25 mouse cellular contexts compared by ENCODE assay signal in the genomic region with DNA sequence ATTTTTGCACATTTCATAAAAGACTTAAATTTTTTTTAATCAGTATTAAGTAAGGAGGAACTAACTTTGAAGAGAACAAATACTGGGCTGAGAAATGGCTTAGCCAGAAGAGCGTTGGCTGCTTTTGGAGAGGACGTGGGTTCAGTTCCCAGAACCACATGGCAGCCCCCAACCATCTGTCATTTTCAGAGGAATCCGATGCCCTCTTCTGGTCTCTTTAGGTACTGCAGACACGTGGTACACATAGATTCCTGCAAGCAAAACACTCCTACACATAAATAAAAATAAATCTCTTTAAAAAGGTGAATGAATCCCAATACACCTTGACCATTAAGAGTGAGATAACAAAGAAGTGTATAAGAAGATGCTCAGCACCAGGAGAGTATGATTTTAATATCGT. TPM values are rescaled to one million over a fixed set of nuclear protein-coding genes. Genes with fewer than 3 reads are reported as not detected.
DNase-seq lines count a peak whose midpoint lies in the region; ATAC-seq and TF ChIP-seq lines count a peak whose summit lies in the region.
"Had no signal": no experiment of that assay in that cellular context is flagged by ENCODE, and none has a peak within 500 bp of the region (broad histone marks: within the 10 kb centered on the region; RNA-seq: fewer than 3 reads in every experiment).

No protein-coding gene starts in this region.

- H3K4me3 ChIP-seq in forebrain, postnatal 0 days (ENCODE audit: low read depth, low read length): no peak overlapping the region
- no peak overlapping the region for H3K4me3 ChIP-seq in forebrain, embryonic 16.5 days (replicated peaks; ENCODE audit: low read length)
- no peak overlapping the region for H3K4me3 ChIP-seq in left cerebral cortex, adult 2 months
- H3K4me3 ChIP-seq in stomach, postnatal 0 days (ENCODE audit: low read depth, low read length): no peak overlapping the region
- H3K4me3 ChIP-seq: forebrain, embryonic 10.5 days; heart, embryonic 12.5 days; liver, embryonic 15.5 days; neural tube, embryonic 12.5 days had no signal

- no peaks in the 10 kb centered on the region for H3K27me3 ChIP-seq in forebrain, postnatal 0 days (ENCODE audit: insufficient read depth, low read length)
- H3K27me3 ChIP-seq in forebrain, embryonic 16.5 days (replicated peaks; ENCODE audit: control insufficient read depth, insufficient read depth, low read length): no peaks in the 10 kb centered on the region
- H3K27me3 ChIP-seq in stomach, postnatal 0 days (ENCODE audit: control insufficient read depth, insufficient read depth, low read length): no peaks in the 10 kb centered on the region
- H3K27me3 ChIP-seq: heart, embryonic 12.5 days; liver, embryonic 15.5 days; neural tube, embryonic 12.5 days had no signal

- H3K27ac ChIP-seq in forebrain, postnatal 0 days (ENCODE audit: low read depth, low read length): no peak overlapping the region
- H3K27ac ChIP-seq in forebrain, embryonic 16.5 days (ENCODE audit: low read length): no peak overlapping the region
- H3K27ac ChIP-seq in left cerebral cortex, adult 2 months: no peak overlapping the region
- H3K27ac ChIP-seq in stomach, postnatal 0 days (replicated peaks): no peak overlapping the region
- H3K27ac ChIP-seq: forebrain, embryonic 10.5 days; liver, embryonic 15.5 days; neural tube, embryonic 12.5 days had no signal

- no peak for TF ChIP-seq EP300 in stomach, postnatal 0 days (optimal IDR thresholded peaks at IDR 0.05)

- no peak overlapping the region for H3K4me2 ChIP-seq in forebrain, postnatal 0 days (ENCODE audit: low read depth)
- no peak overlapping the region for H3K4me2 ChIP-seq in forebrain, embryonic 16.5 days (ENCODE audit: low read length)
- no peak overlapping the region for H3K4me2 ChIP-seq in stomach, postnatal 0 days (replicated peaks; ENCODE audit: low read depth)
- H3K4me2 ChIP-seq: heart, embryonic 12.5 days; liver, embryonic 15.5 days; neural tube, embryonic 12.5 days had no signal

- intact Hi-C loops in left cerebral cortex, adult 2 months (cut with DNase I): no loop called here

- H3K4me1 ChIP-seq in forebrain, postnatal 0 days (ENCODE audit: insufficient read depth): no peaks in the 10 kb centered on the region
- no peaks in the 10 kb centered on the region for H3K4me1 ChIP-seq in forebrain, embryonic 16.5 days (replicated peaks; ENCODE audit: control insufficient read depth, insufficient read depth, low read length)
- H3K4me1 ChIP-seq in stomach, postnatal 0 days (replicated peaks; ENCODE audit: control insufficient read depth, insufficient read depth): no peaks in the 10 kb centered on the region
- H3K4me1 ChIP-seq: forebrain, embryonic 10.5 days; heart, embryonic 12.5 days; liver, embryonic 15.5 days; neural tube, embryonic 12.5 days had no signal

- ATAC-seq in forebrain, postnatal 0 days: no peak
- ATAC-seq in forebrain, embryonic 16.5 days: no peak
- ATAC-seq in stomach, postnatal 0 days (ENCODE audit: low FRiP score, low TSS enrichment): no peak
- no peak for ATAC-seq in activated CD4-positive, CD25-positive, alpha-beta regulatory T cell, adult 4 months
- ATAC-seq: hindbrain, embryonic 16.5 days had no signal

- H3K36me3 ChIP-seq in forebrain, postnatal 0 days (ENCODE audit: insufficient read depth): peaks cover 3% of the 10 kb centered on the region; the same call in 1 of the 2 replicates
- H3K36me3 ChIP-seq in forebrain, embryonic 16.5 days (ENCODE audit: control insufficient read depth, insufficient read depth): no peaks in the 10 kb centered on the region
- H3K36me3 ChIP-seq in stomach, postnatal 0 days (ENCODE audit: control insufficient read depth, insufficient read depth, low read length): no peaks in the 10 kb centered on the region
- H3K36me3 ChIP-seq: heart, embryonic 12.5 days; liver, embryonic 15.5 days had no signal

- 92% methylated on average over 5 of the region's 5 CpGs for WGBS in forebrain, postnatal 0 days
- 94% methylated on average over 5 of the region's 5 CpGs for WGBS in forebrain, embryonic 16.5 days
- WGBS in stomach, postnatal 0 days: 93% methylated on average over 5 of the region's 5 CpGs

- no peaks in the 10 kb centered on the region for H3K9me3 ChIP-seq in forebrain, postnatal 0 days (ENCODE audit: low read length)
- H3K9me3 ChIP-seq in forebrain, embryonic 16.5 days (ENCODE audit: control insufficient read depth, low read length): 0 out of 2 replicates have a peak, but pooled peaks cover 2% of the 10 kb centered on the region
- H3K9me3 ChIP-seq in stomach, postnatal 0 days (ENCODE audit: control insufficient read depth, low read length): no peaks in the 10 kb centered on the region
- H3K9me3 ChIP-seq: liver, embryonic 15.5 days had no signal

- peak; percentile 45 for TF ChIP-seq CTCF in forebrain, postnatal 0 days (IDR thresholded peaks at IDR 0.05; ENCODE audit: low read depth)
- TF ChIP-seq CTCF in left cerebral cortex, adult 2 months (IDR thresholded peaks at IDR 0.05): peak; percentile 28
- TF ChIP-seq CTCF in stomach, postnatal 0 days (IDR thresholded peaks at IDR 0.05; ENCODE audit: low read depth): peak; percentile 20; the same call in 1 of the 2 replicates

- no peak overlapping the region for H3K9ac ChIP-seq in forebrain, postnatal 0 days
- H3K9ac ChIP-seq in forebrain, embryonic 16.5 days (replicated peaks; ENCODE audit: low read depth, low read length): no peak overlapping the region
- no peak overlapping the region for H3K9ac ChIP-seq in stomach, postnatal 0 days (ENCODE audit: low read length)
- H3K9ac ChIP-seq: heart, embryonic 12.5 days; liver, embryonic 15.5 days; neural tube, embryonic 12.5 days had no signal

- no peak for DNase-seq in forebrain, postnatal 0 days
- DNase-seq in left cerebral cortex, adult 2 months (ENCODE audit: extremely low spot score in 1 of 2, low spot score in 2 of 2): no peak
- no peak for DNase-seq in left cerebral cortex, adult 8-10 months (ENCODE audit: low spot score in 2 of 2)
- DNase-seq in right cerebral cortex, postnatal 10 days (ENCODE audit: low spot score in 2 of 2): peak; percentile 21 to 23
- DNase-seq in right cerebral cortex, postnatal 36 days (ENCODE audit: low spot score in 2 of 2): no peak
- no peak for DNase-seq in stomach, postnatal 0 days (ENCODE audit: low spot score)
- DNase-seq: adrenal gland, postnatal 36 days; cerebellum, adult 2 months; heart, postnatal 14 days; kidney, adult 2 months; kidney, postnatal 25 days; lung, postnatal 36 days; spleen, adult 18-20 months; thymus, adult 2 months had no signal

RNA-seq across cellular contexts. Expression of gene Gm6408, which starts 41.5 kb away (rescaled TPM):
- not detected in 2 replicates for total RNA-seq in forebrain, postnatal 0 days (2014; rRNA removed)
- not detected in 2 replicates for polyA plus RNA-seq in forebrain, postnatal 0 days (2015; fragmentation: Nextera tagmentation; extraction: Ambion mirVana)
- polyA plus RNA-seq in forebrain, embryonic 16.5 days (2015; fragmentation: Nextera tagmentation; extraction: Ambion mirVana): not detected in 2 replicates
- total RNA-seq in left cerebral cortex, adult 2 months (2021): not detected
- not detected for total RNA-seq in left cerebral cortex, adult 8-10 months (2022)
- not detected in 2 replicates for polyA plus RNA-seq in stomach, postnatal 0 days (2015; fragmentation: Nextera tagmentation; extraction: Ambion mirVana)
- polyA plus RNA-seq in activated CD4-positive, CD25-positive, alpha-beta regulatory T cell, adult 4 months (2017; shearing (Covaris generic)): not detected
- total RNA-seq: adrenal gland, postnatal 36 days; CH12.LX; gastrocnemius, adult 8-10 months; heart, postnatal 14 days; left cerebral cortex, postnatal 10 days had no signal
- polyA plus RNA-seq: forebrain, embryonic 10.5 days; heart, embryonic 12.5 days; hindbrain, embryonic 16.5 days; kidney, adult 2 months; liver, embryonic 15.5 days; neural tube, embryonic 12.5 days; thymus, adult 2 months had no signal

RNA-seq across cellular contexts. Expression of gene Gm6370, which starts 50.9 kb away (rescaled TPM):
- not detected in 2 replicates for total RNA-seq in forebrain, postnatal 0 days (2014; rRNA removed)
- polyA plus RNA-seq in forebrain, postnatal 0 days (2015; fragmentation: Nextera tagmentation; extraction: Ambion mirVana): not detected in 2 replicates
- not detected in 2 replicates for polyA plus RNA-seq in forebrain, embryonic 16.5 days (2015; fragmentation: Nextera tagmentation; extraction: Ambion mirVana)
- not detected for total RNA-seq in left cerebral cortex, adult 2 months (2021)
- total RNA-seq in left cerebral cortex, adult 8-10 months (2022): not detected
- not detected in 2 replicates for polyA plus RNA-seq in stomach, postnatal 0 days (2015; fragmentation: Nextera tagmentation; extraction: Ambion mirVana)
- not detected for polyA plus RNA-seq in activated CD4-positive, CD25-positive, alpha-beta regulatory T cell, adult 4 months (2017; shearing (Covaris generic))
- total RNA-seq: adrenal gland, postnatal 36 days; CH12.LX; gastrocnemius, adult 8-10 months; heart, postnatal 14 days; left cerebral cortex, postnatal 10 days had no signal
- polyA plus RNA-seq: cerebellum, adult 2 months; forebrain, embryonic 10.5 days; heart, embryonic 12.5 days; hindbrain, embryonic 16.5 days; kidney, adult 2 months; limb, embryonic 14.5 days; liver, embryonic 15.5 days; neural tube, embryonic 12.5 days; thymus, adult 2 months had no signal

RNA-seq across cellular contexts. Expression of gene Wasf3, which starts 55.5 kb away (rescaled TPM):
- 26.8 and 33.0 TPM in 2 replicates for total RNA-seq in forebrain, postnatal 0 days (2014; rRNA removed)
- 11.7 and 14.3 TPM in 2 replicates for polyA plus RNA-seq in forebrain, postnatal 0 days (2015; fragmentation: Nextera tagmentation; extraction: Ambion mirVana)
- 12.8 and 15.1 TPM in 2 replicates for polyA plus RNA-seq in forebrain, embryonic 16.5 days (2015; fragmentation: Nextera tagmentation; extraction: Ambion mirVana)
- 10 to 100 TPM; 90.3 to 93.9 TPM for total RNA-seq in left cerebral cortex, adult 2 months (2021)
- 10 to 100 TPM; 88.1 to 97.5 (median 90.3) TPM for total RNA-seq in left cerebral cortex, adult 8-10 months (2022)
- 0.45 and 0.50 TPM in 2 replicates for polyA plus RNA-seq in stomach, postnatal 0 days (2015; fragmentation: Nextera tagmentation; extraction: Ambion mirVana)
- polyA plus RNA-seq in activated CD4-positive, CD25-positive, alpha-beta regulatory T cell, adult 4 months (2017; shearing (Covaris generic)): not detected
- total RNA-seq: CH12.LX had no signal

Comparison
In these comparisons a context has a peak if more than half of its experiments do, and no peak if none do; other contexts are left out.
1. DNase-seq: peak in right cerebral cortex, postnatal 10 days (2 of 2); none in forebrain, postnatal 0 days (single experiment), left cerebral cortex, adult 2 months (0 of 2), left cerebral cortex, adult 8-10 months (0 of 2), right cerebral cortex, postnatal 36 days (0 of 2) and stomach, postnatal 0 days (single experiment).
2. Peak in every context shown above with its lines, with median percentiles within 50 percentile points of each other: CTCF ChIP-seq.